Mouse (Mus musculus) ES-Bruce4 (cell line): ENCODE data around the gene Kat5. TPM values are rescaled to one million over a fixed set of nuclear protein-coding genes. Genes with fewer than 3 reads are reported as not detected.

Experiments used
- H3K27ac ChIP-seq: 2 replicates; pipeline ENCODE4 v1.5.1; 2012; ENCODE audit warnings: low read length, inconsistent platforms; ENCODE audit not compliant: insufficient read depth
- H3K27me3 ChIP-seq: 2 replicates; pipeline ENCODE4 v1.6.1; 2012; ENCODE audit warnings: mild to moderate bottlenecking, low read length, inconsistent platforms; ENCODE audit not compliant: control insufficient read depth, poor library complexity, insufficient read depth, severe bottlenecking
- H3K36me3 ChIP-seq: 2 replicates; pipeline ENCODE4 v1.6.1; 2012; ENCODE audit warnings: inconsistent platforms, mild to moderate bottlenecking, low read length, moderate library complexity; ENCODE audit not compliant: control insufficient read depth, poor library complexity, insufficient read depth, severe bottlenecking
- H3K4me1 ChIP-seq: one replicate; pipeline ENCODE4 v1.8.1; 2011; ENCODE audit warnings: low read length; ENCODE audit not compliant: control insufficient read depth, insufficient read depth
- H3K4me3 ChIP-seq: 2 replicates; pipeline ENCODE4 v1.5.1; 2011; ENCODE audit warnings: low read depth, mild to moderate bottlenecking, low read length
- H3K9ac ChIP-seq: 2 replicates; pipeline ENCODE4 v1.6.1; 2012; ENCODE audit warnings: low read depth, mild to moderate bottlenecking, inconsistent platforms; ENCODE audit not compliant: poor library complexity, severe bottlenecking
- H3K9me3 ChIP-seq: replicated peaks from 2 replicates; pipeline ENCODE4 v1.6.1; 2012; ENCODE audit warnings: mild to moderate bottlenecking, low read length, inconsistent platforms; ENCODE audit not compliant: control insufficient read depth, poor library complexity, insufficient read depth, severe bottlenecking
- CTCF ChIP-seq: IDR thresholded peaks from one replicate; pipeline ENCODE4 v1.8.1; 2011; ENCODE audit warnings: low read depth, low read length
- EP300 ChIP-seq: IDR thresholded peaks from 2 replicates; pipeline ENCODE4 v1.6.1; 2011; ENCODE audit warnings: low read depth, low read length; ENCODE audit not compliant: insufficient read depth
- POLR2A ChIP-seq: IDR thresholded peaks from one replicate; pipeline ENCODE4 v1.8.1; 2011; ENCODE audit warnings: low read length; ENCODE audit not compliant: insufficient read depth
- polyA plus RNA-seq: library from polyadenylated mRNA; stranded (reverse); fragments of >200 nt; gene quantifications from 2 replicates; pipeline ENCODE4 v1.2.4, GENCODE M21; 2011; ENCODE audit warnings: low read depth; ENCODE audit not compliant: missing spikeins, insufficient read depth, insufficient read length

Kat5 gene
- polyA plus RNA-seq, 1 experiment, result 50.9 TPM

- no peak overlapping the region for H3K4me3 ChIP-seq
- H3K27me3 ChIP-seq, result no peaks in the 10 kb centered on the region
- H3K9ac ChIP-seq, result no peak overlapping the region
- no peak overlapping the region for H3K27ac ChIP-seq
- H3K9me3 ChIP-seq, result no peaks in the 10 kb centered on the region
- TF ChIP-seq EP300, result no peak
- no peak for TF ChIP-seq POLR2A
- no peak for TF ChIP-seq CTCF
- peaks cover 41% of the 10 kb centered on the region for H3K36me3 ChIP-seq
- no peaks in the 10 kb centered on the region for H3K4me1 ChIP-seq
Observed at GRCm38 (mm10) chr19:5606196-5606595, 3.8 kb downstream of the Kat5 start.

- TF ChIP-seq CTCF, result no peak
- TF ChIP-seq POLR2A, result no peak
- no peak for TF ChIP-seq EP300
- H3K27ac ChIP-seq, result no peak overlapping the region
- H3K9ac ChIP-seq, result no peak overlapping the region
- no peaks in the 10 kb centered on the region for H3K9me3 ChIP-seq
- no peaks in the 10 kb centered on the region for H3K4me1 ChIP-seq
- no peaks in the 10 kb centered on the region for H3K27me3 ChIP-seq
- no peak overlapping the region for H3K4me3 ChIP-seq
- peaks cover 41% of the 10 kb centered on the region for H3K36me3 ChIP-seq
Observed at GRCm38 (mm10) chr19:5605126-5605525, 4.9 kb downstream of the Kat5 start.

GRCm38 (mm10) chr19:5603664-5604063 is 6.4 kb downstream of the Kat5 start:
- Histone ChIP-seq H3K9ac (no peak overlapping the region), H3K36me3 (peaks cover 38% of the 10 kb centered on the region), H3K4me1 (no peaks in the 10 kb centered on the region), H3K9me3 (no peaks in the 10 kb centered on the region), H3K27me3 (no peaks in the 10 kb centered on the region), H3K4me3 (no peak overlapping the region), H3K27ac (no peak overlapping the region)
- no peak for TF ChIP-seq CTCF
- no peak for TF ChIP-seq POLR2A
- no peak for TF ChIP-seq EP300

- Histone ChIP-seq H3K9ac (peak within 1 kb of the TSS; percentile 82), H3K9me3 (no peaks in the 10 kb centered on the region), H3K4me3 (peak within 1 kb of the TSS; percentile 80), H3K36me3 (peaks cover 24% of the 10 kb centered on the region), H3K27me3 (no peaks in the 10 kb centered on the region), H3K4me1 (no peaks in the 10 kb centered on the region), H3K27ac (peak within 1 kb of the TSS; percentile 42)
- TF ChIP-seq CTCF, result no peak
- TF ChIP-seq POLR2A, result peak; percentile 84
- 0 out of 2 replicates have a peak, but pooled peaks have one; percentile 42 for TF ChIP-seq EP300
Observed at GRCm38 (mm10) chr19:5601752-5602541, 8.1 kb downstream of the Kat5 start, which contains the start of gene Rnaseh2c. Rnaseh2c (plus strand) TSS chr19:5601873.

GRCm38 (mm10) chr19:5599224-5599623 is 10.8 kb downstream of the Kat5 start:
- TF ChIP-seq POLR2A (no peak), CTCF (no peak), EP300 (no peak)
- no peaks in the 10 kb centered on the region for H3K27me3 ChIP-seq
- H3K4me1 ChIP-seq, result no peaks in the 10 kb centered on the region
- no peak overlapping the region for H3K4me3 ChIP-seq
- H3K27ac ChIP-seq, result no peak overlapping the region
- H3K9ac ChIP-seq, result no peak overlapping the region
- H3K36me3 ChIP-seq, result peaks cover 8% of the 10 kb centered on the region
- H3K9me3 ChIP-seq, result no peaks in the 10 kb centered on the region

- H3K9me3 ChIP-seq, result no peaks in the 10 kb centered on the region
- H3K9ac ChIP-seq, result no peak overlapping the region
- no peak overlapping the region for H3K4me3 ChIP-seq
- H3K36me3 ChIP-seq, result no peaks in the 10 kb centered on the region
- TF ChIP-seq EP300 (no peak), CTCF (no peak), POLR2A (no peak)
- H3K27ac ChIP-seq, result no peak overlapping the region
- no peaks in the 10 kb centered on the region for H3K27me3 ChIP-seq
- no peaks in the 10 kb centered on the region for H3K4me1 ChIP-seq
Observed at GRCm38 (mm10) chr19:5591888-5592287, 18.1 kb downstream of the Kat5 start.
